In genomic region chr12:105906584-105906983, GRCm38 (mm10) we compare ENCODE assay signal across 9 mouse cellular contexts.
DNase-seq lines count a peak whose midpoint lies in the region; ATAC-seq lines count a peak whose summit lies in the region.
"Had no signal": no experiment of that assay in that cellular context is flagged by ENCODE, and none has a peak within 500 bp of the region (broad histone marks: within the 10 kb centered on the region; RNA-seq: fewer than 3 reads in every experiment).

No protein-coding gene starts in this region.

- H3K27ac ChIP-seq in midbrain, embryonic 10.5 days (replicated peaks): no peak overlapping the region
- no peak overlapping the region for H3K27ac ChIP-seq in midbrain, embryonic 15.5 days
- no peak overlapping the region for H3K27ac ChIP-seq in hindbrain, embryonic 16.5 days (ENCODE audit: low read depth, low read length)
- H3K27ac ChIP-seq: embryonic facial prominence, embryonic 13.5 days had no signal

- ATAC-seq in midbrain, embryonic 15.5 days (replicated peaks): no peak
- ATAC-seq in hindbrain, embryonic 16.5 days: 0 out of 2 replicates have a peak, but pooled peaks have one; percentile 10
- ATAC-seq in inflammation-experienced regulatory T-cells, adult 6 months: no peak

- no peaks in the 10 kb centered on the region for H3K27me3 ChIP-seq in midbrain, embryonic 10.5 days (ENCODE audit: low read depth, poor library complexity, severe bottlenecking)
- H3K27me3 ChIP-seq in midbrain, embryonic 15.5 days (replicated peaks): no peaks in the 10 kb centered on the region
- no peaks in the 10 kb centered on the region; the same call in 1 of the 2 replicates for H3K27me3 ChIP-seq in hindbrain, embryonic 16.5 days (replicated peaks; ENCODE audit: control insufficient read depth, insufficient read depth, low read length)

- no peaks in the 10 kb centered on the region for H3K9me3 ChIP-seq in midbrain, embryonic 10.5 days (replicated peaks)
- H3K9me3 ChIP-seq in midbrain, embryonic 15.5 days: no peaks in the 10 kb centered on the region
- no peaks in the 10 kb centered on the region for H3K9me3 ChIP-seq in hindbrain, embryonic 16.5 days (ENCODE audit: control insufficient read depth, low read length)
- H3K9me3 ChIP-seq: embryonic facial prominence, embryonic 13.5 days had no signal

- H3K9ac ChIP-seq in midbrain, embryonic 15.5 days: no peak overlapping the region
- H3K9ac ChIP-seq in hindbrain, embryonic 16.5 days (ENCODE audit: low read depth, low read length): no peak overlapping the region
- H3K9ac ChIP-seq: embryonic facial prominence, embryonic 13.5 days had no signal

- 34% methylated on average over 7 of the region's 7 CpGs for WGBS in midbrain, embryonic 10.5 days
- WGBS in midbrain, embryonic 15.5 days: 31% methylated on average over 7 of the region's 7 CpGs
- WGBS in hindbrain, embryonic 16.5 days: 36% methylated on average over 7 of the region's 7 CpGs

- H3K36me3 ChIP-seq in midbrain, embryonic 10.5 days: no peaks in the 10 kb centered on the region
- no peaks in the 10 kb centered on the region for H3K36me3 ChIP-seq in midbrain, embryonic 15.5 days (replicated peaks)
- H3K36me3 ChIP-seq in hindbrain, embryonic 16.5 days (ENCODE audit: control insufficient read depth, insufficient read depth, low read length): no peaks in the 10 kb centered on the region
- H3K36me3 ChIP-seq: embryonic facial prominence, embryonic 13.5 days had no signal

- H3K4me1 ChIP-seq in midbrain, embryonic 10.5 days: peaks cover 6% of the 10 kb centered on the region
- peaks cover 6% of the 10 kb centered on the region; the same call in 1 of the 2 replicates for H3K4me1 ChIP-seq in midbrain, embryonic 15.5 days
- peaks cover 5% of the 10 kb centered on the region for H3K4me1 ChIP-seq in hindbrain, embryonic 16.5 days (ENCODE audit: control insufficient read depth, insufficient read depth, low read depth, low read length)

- peak; percentile 26 for DNase-seq in midbrain, embryonic 10.5 days (ENCODE audit: low spot score)
- DNase-seq in c-Kit-positive CD71-positive TER-119-positive erythroid progenitor cells, embryonic 14.5 days (ENCODE audit: low spot score): peak; percentile 77
- DNase-seq in skeletal muscle tissue, adult 2 months (ENCODE audit: low read depth, low spot score): peak; percentile 14
- no peak for DNase-seq in right cerebral cortex, postnatal 14 days
- DNase-seq in right cerebral cortex, postnatal 36 days (ENCODE audit: low spot score in 2 of 2): no peak

- H3K4me3 ChIP-seq in midbrain, embryonic 10.5 days: no peak overlapping the region
- H3K4me3 ChIP-seq in midbrain, embryonic 15.5 days: no peak overlapping the region
- no peak overlapping the region for H3K4me3 ChIP-seq in hindbrain, embryonic 16.5 days (ENCODE audit: low read length)
- H3K4me3 ChIP-seq: embryonic facial prominence, embryonic 13.5 days had no signal

- H3K4me2 ChIP-seq in midbrain, embryonic 15.5 days: no peak overlapping the region
- no peak overlapping the region for H3K4me2 ChIP-seq in hindbrain, embryonic 16.5 days (ENCODE audit: low read length)
- H3K4me2 ChIP-seq: embryonic facial prominence, embryonic 13.5 days had no signal

Comparison
In these comparisons a context has a peak if more than half of its experiments do, and no peak if none do; other contexts are left out.
1. DNase-seq: peak in midbrain, embryonic 10.5 days (single experiment), c-Kit-positive CD71-positive TER-119-positive erythroid progenitor cells, embryonic 14.5 days (single experiment) and skeletal muscle tissue, adult 2 months (single experiment); none in right cerebral cortex, postnatal 14 days (single experiment) and right cerebral cortex, postnatal 36 days (0 of 2).